Mouse (Mus musculus) megakaryocyte progenitor cell, adult 5-6 weeks (primary cell): Measurements from ENCODE around the gene Tenm2. TPM values are rescaled to one million over a fixed set of nuclear protein-coding genes. Genes with fewer than 3 reads are reported as not detected.
A peak's percentile ranks its signal among the peaks of the same experiment; 100 is the strongest.

Experiments
- ATAC-seq: replicated peaks from 2 replicates; pipeline ENCODE4 v1.8.0; 2016; ENCODE audit warnings: mild to moderate bottlenecking, moderate TSS enrichment, inconsistent platforms; ENCODE audit not compliant: poor library complexity
- total RNA-seq, 2 experiments: library from RNA; stranded (forward) in 1 of 2; stranded (reverse) in 1 of 2; fragments of 157-497, 149-512 nt in 1 of 2; fragments of 200-1000 nt in 1 of 2; gene quantifications; 2 replicates each; pipeline versions ENCODE4 v1.2.3 to v1.2.4; 2015 to 2017

Tenm2 gene
- total RNA-seq, 2 experiments from 2014 or later, result not detected

- ATAC-seq, result no peak
These were observed 1082.8 kb downstream of the Tenm2 start for GRCm38 (mm10) chr11:36153011-36153410.

- ATAC-seq, result peak; percentile 74
These were observed 1083.5 kb downstream of the Tenm2 start for GRCm38 (mm10) chr11:36152226-36152625.

- no peak for ATAC-seq
These were observed 1086.7 kb downstream of the Tenm2 start for GRCm38 (mm10) chr11:36149092-36149491.

- no peak for ATAC-seq
These were observed 1090.7 kb downstream of the Tenm2 start for GRCm38 (mm10) chr11:36145057-36145456.

- ATAC-seq, result no peak
These were observed 1095.4 kb downstream of the Tenm2 start for GRCm38 (mm10) chr11:36140411-36140810.

GRCm38 (mm10) chr11:36139521-36139920 is 1096.2 kb downstream of the Tenm2 start:
- ATAC-seq, result no peak

GRCm38 (mm10) chr11:36137840-36138239 is 1097.9 kb downstream of the Tenm2 start:
- ATAC-seq, result no peak

GRCm38 (mm10) chr11:36137276-36137675 is 1098.5 kb downstream of the Tenm2 start:
- ATAC-seq, result no peak

GRCm38 (mm10) chr11:36134645-36135044 is 1101.1 kb downstream of the Tenm2 start:
- no peak for ATAC-seq

- ATAC-seq, result no peak
These were observed 1112.5 kb downstream of the Tenm2 start for GRCm38 (mm10) chr11:36123275-36123674.

GRCm38 (mm10) chr11:36121410-36121929 is 1114.3 kb downstream of the Tenm2 start:
- no peak for ATAC-seq

GRCm38 (mm10) chr11:36120591-36121409 is 1115.0 kb downstream of the Tenm2 start:
- no peak for ATAC-seq

- ATAC-seq, result no peak
These were observed 1122.4 kb downstream of the Tenm2 start for GRCm38 (mm10) chr11:36113326-36113725.

GRCm38 (mm10) chr11:36108970-36109731 is 1126.6 kb downstream of the Tenm2 start:
- ATAC-seq, result no peak

GRCm38 (mm10) chr11:36107840-36108239 is 1127.9 kb downstream of the Tenm2 start:
- ATAC-seq, result no peak

GRCm38 (mm10) chr11:36106639-36107038 is 1129.1 kb downstream of the Tenm2 start:
- ATAC-seq, result no peak

- no peak for ATAC-seq
These were observed 1132.2 kb downstream of the Tenm2 start for GRCm38 (mm10) chr11:36103556-36103955.

GRCm38 (mm10) chr11:36096219-36096618 is 1139.5 kb downstream of the Tenm2 start:
- ATAC-seq, result no peak

- ATAC-seq, result no peak
These were observed 1145.6 kb downstream of the Tenm2 start for GRCm38 (mm10) chr11:36090210-36090609.

GRCm38 (mm10) chr11:36081399-36082053 is 1154.2 kb downstream of the Tenm2 start:
- ATAC-seq, result no peak

GRCm38 (mm10) chr11:36080766-36081165 is 1155.0 kb downstream of the Tenm2 start:
- ATAC-seq, result no peak
